ENCODE assay signal across 8 mouse cellular contexts in the genomic region with DNA sequence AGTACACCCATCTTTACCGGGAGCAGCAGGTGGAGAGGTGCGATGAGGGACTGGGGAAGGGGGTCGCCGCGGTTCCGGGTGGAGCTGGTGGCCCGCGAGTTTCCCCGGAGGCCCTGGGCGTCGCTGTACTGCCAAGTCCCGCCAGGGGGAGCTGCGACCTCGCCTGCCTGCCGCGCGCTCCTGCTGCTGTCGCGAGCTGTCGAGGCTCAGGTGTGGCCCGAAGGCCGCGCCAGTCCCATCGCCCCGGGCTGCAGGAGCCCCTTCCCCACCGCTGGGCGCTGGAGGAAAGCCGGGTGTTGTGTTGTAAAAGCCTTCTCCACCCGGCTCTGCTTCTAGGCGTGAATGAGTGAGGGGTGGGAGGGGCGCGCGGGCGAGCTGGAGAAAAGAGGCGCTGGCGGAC. TPM values are rescaled to one million over a fixed set of nuclear protein-coding genes. Genes with fewer than 3 reads are reported as not detected.
DNase-seq lines count a peak whose midpoint lies in the region; ATAC-seq and TF ChIP-seq lines count a peak whose summit lies in the region.

No protein-coding gene starts in this region.

- TF ChIP-seq POLR2A in cortical plate, adult 2 months (IDR thresholded peaks at IDR 0.05; ENCODE audit: extremely low read depth, insufficient read depth, low read length) = no peak

- TF ChIP-seq CTCF in Patski (IDR thresholded peaks at IDR 0.05) = no peak
- peak; percentile 49 for TF ChIP-seq CTCF in cortical plate, adult 2 months (IDR thresholded peaks at IDR 0.05; ENCODE audit: extremely low read depth, insufficient read depth, low read length)
- peak; percentile 85 for TF ChIP-seq CTCF in liver, embryonic 14.5 days (IDR thresholded peaks at IDR 0.05; ENCODE audit: low read depth)

- DNase-seq in 416B (ENCODE audit: low read depth) (peak; percentile 59), Patski (ENCODE audit: low read depth, low spot score) (no peak)
- DNase-seq in gastrocnemius, postnatal 4 days (ENCODE audit: low spot score in 2 of 2) = peak; percentile 55 to 67
- peak; percentile 74 for DNase-seq in kidney, adult 18-20 months
- peak in 2 of 3 experiments; percentile 13 to 26 for DNase-seq in liver, embryonic 14.5 days (ENCODE audit: low read depth in 3 of 3, low spot score in 3 of 3)
- peak; percentile 83 for DNase-seq in naive thymus-derived CD4-positive, alpha-beta T cell, adult 2 months (ENCODE audit: low read depth)
- peak; percentile 88 for DNase-seq in testis, postnatal 10 days (ENCODE audit: low spot score)

- CTCF ChIA-PET in Patski (lab: Charles Lee) = interaction anchor here (0.7 to 5.3 kb wide), 27 partner anchors 9 to 335 kb away, joined by 3 to 53 read pairs (median 4); no protein-coding TSS in a partner anchor

- H3K9ac ChIP-seq in liver, embryonic 14.5 days (replicated peaks) = no peak overlapping the region

- H3K36me3 ChIP-seq in liver, embryonic 14.5 days (replicated peaks; ENCODE audit: control insufficient read depth, insufficient read depth, low read depth) = no peaks in the 10 kb centered on the region

- no peak overlapping the region for H3K27ac ChIP-seq in cortical plate, adult 2 months (ENCODE audit: insufficient read depth, low read length)
- H3K27ac ChIP-seq in liver, embryonic 14.5 days = no peak overlapping the region

- TF ChIP-seq EP300 in liver, embryonic 14.5 days (IDR thresholded peaks at IDR 0.05; ENCODE audit: low read depth) = no peak

- H3K27me3 ChIP-seq in Patski = peaks cover 12% of the 10 kb centered on the region
- H3K27me3 ChIP-seq in liver, embryonic 14.5 days (ENCODE audit: control insufficient read depth, insufficient read depth, low read length) = peaks cover 57% of the 10 kb centered on the region

- peak overlapping the region; percentile 62 for H3K4me2 ChIP-seq in liver, embryonic 14.5 days (ENCODE audit: low read depth)

- in situ Hi-C loops in Patski (cut with MboI; ENCODE audit: low pct_unique_long_range_greater_than_20kb) = no loop called here

- peak; percentile 78 for ATAC-seq in Patski
- peak; percentile 60 for ATAC-seq in liver, embryonic 14.5 days (ENCODE audit: insufficient read depth)

- no peak overlapping the region for H3K4me3 ChIP-seq in cortical plate, adult 2 months (ENCODE audit: insufficient read depth, low read length)
- H3K4me3 ChIP-seq in liver, embryonic 14.5 days (ENCODE audit: insufficient read depth in 1 of 2, low read depth in 2 of 2, low read length in 2 of 2) = peak overlapping the region in 1 of 2 experiments; percentile 31; a peak in 2 of 4 replicates

- H3K4me1 ChIP-seq in cortical plate, adult 2 months (ENCODE audit: control insufficient read depth, insufficient read depth, low read length) = no peaks in the 10 kb centered on the region
- H3K4me1 ChIP-seq in liver, embryonic 14.5 days (replicated peaks; ENCODE audit: control insufficient read depth in 2 of 2, insufficient read depth in 2 of 2, low read length in 1 of 2) = no peaks in the 10 kb centered on the region; a peak in 1 of 4 replicates

- under 1% methylated on average over 36 of the region's 36 CpGs for WGBS in liver, embryonic 14.5 days (ENCODE audit: insufficient replicate concordance)

- no peaks in the 10 kb centered on the region for H3K9me3 ChIP-seq in liver, embryonic 14.5 days (ENCODE audit: control insufficient read depth, low read length)

- POLR2A ChIA-PET in Patski (lab: Charles Lee) = interaction anchor here (1.0 to 1.4 kb wide), 2 partner anchors 9 to 132 kb away, joined by 3 read pairs; no protein-coding TSS in a partner anchor

RNA-seq across cellular contexts. Expression of gene Neurog2, which starts 7.6 kb away (rescaled TPM):
- not detected for polyA plus RNA-seq in Patski (2021)
- 1.4 TPM in 2 replicates for polyA plus RNA-seq in cortical plate, adult 2 months (2012; rRNA removed)
- not detected for total RNA-seq in gastrocnemius, postnatal 4 days (2021)
- 0.01 and 0.21 TPM in 2 replicates for polyA plus RNA-seq in liver, embryonic 14.5 days (2012; rRNA removed)
- not detected in 2 replicates for polyA plus RNA-seq in liver, embryonic 14.5 days (2014; fragmentation: Nextera tagmentation; extraction: Ambion mirVana)
